Mouse (Mus musculus): Measurements from ENCODE around the gene Zfp112. TPM values are rescaled to one million over a fixed set of nuclear protein-coding genes. Genes with fewer than 3 reads are reported as not detected.

Gene Zfp112
- polyA plus RNA-seq, 1 experiment from 2014 or later = 3.9 TPM

GRCm38 (mm10) chr7:24133425-24133995 is 21.4 kb downstream of the Zfp112 start:
- H3K27ac ChIP-seq (replicated peaks) = peak overlapping the region; percentile 85
- WGBS = 19% methylated on average over 6 of the region's 6 CpGs
- no peaks in the 10 kb centered on the region for H3K27me3 ChIP-seq (ENCODE audit: low read depth, poor library complexity, severe bottlenecking)
- no peaks in the 10 kb centered on the region for H3K9me3 ChIP-seq (replicated peaks)
- H3K36me3 ChIP-seq = peaks cover 28% of the 10 kb centered on the region
- peak overlapping the region; percentile 82 for H3K4me3 ChIP-seq
- DNase-seq (ENCODE audit: low spot score) = no peak
- peaks cover 15% of the 10 kb centered on the region for H3K4me1 ChIP-seq

- WGBS = 4% methylated on average over 32 of the region's 32 CpGs
- DNase-seq (ENCODE audit: low spot score) = peak; percentile 84
- peaks cover 15% of the 10 kb centered on the region for H3K4me1 ChIP-seq
- no peaks in the 10 kb centered on the region for H3K9me3 ChIP-seq (replicated peaks)
- H3K27ac ChIP-seq (replicated peaks) = peak within 1 kb of the TSS; percentile 85
- peaks cover 35% of the 10 kb centered on the region for H3K36me3 ChIP-seq
- H3K27me3 ChIP-seq (ENCODE audit: low read depth, poor library complexity, severe bottlenecking) = no peaks in the 10 kb centered on the region
- peak within 1 kb of the TSS; percentile 82 for H3K4me3 ChIP-seq
Observed at GRCm38 (mm10) chr7:24133996-24134828, 22.1 kb downstream of the Zfp112 start, which contains the start of gene Zfp235. Zfp235 (plus strand) TSS chr7:24134169.

GRCm38 (mm10) chr7:24142566-24142965 is 30.5 kb downstream of the Zfp112 start:
- no peak for DNase-seq (ENCODE audit: low spot score)
- WGBS = 93% methylated on average over 6 of the region's 6 CpGs
- H3K36me3 ChIP-seq = peaks cover 51% of the 10 kb centered on the region

GRCm38 (mm10) chr7:24153272-24153671 is 41.2 kb downstream of the Zfp112 start:
- H3K4me1 ChIP-seq = no peaks in the 10 kb centered on the region
- no peaks in the 10 kb centered on the region for H3K27me3 ChIP-seq (ENCODE audit: low read depth, poor library complexity, severe bottlenecking)
- 18% methylated on average over 1 of the region's 1 CpGs for WGBS
- DNase-seq (ENCODE audit: low spot score) = no peak
- H3K36me3 ChIP-seq = no peaks in the 10 kb centered on the region
- 0 out of 2 replicates have a peak, but pooled peaks cover 4% of the 10 kb centered on the region for H3K9me3 ChIP-seq (replicated peaks)
- H3K4me3 ChIP-seq = no peak overlapping the region
- H3K27ac ChIP-seq (replicated peaks) = no peak overlapping the region

More at GRCm38 (mm10) chr7:24142566-24142965, 30.5 kb downstream of the Zfp112 start:
- Histone ChIP-seq H3K9me3 (replicated peaks) (peaks cover 23% of the 10 kb centered on the region), H3K27ac (replicated peaks) (no peak overlapping the region), H3K4me3 (no peak overlapping the region), H3K4me1 (no peaks in the 10 kb centered on the region), H3K27me3 (ENCODE audit: low read depth, poor library complexity, severe bottlenecking) (no peaks in the 10 kb centered on the region)

- DNase-seq (ENCODE audit: low spot score) = no peak
- 0 out of 2 replicates have a peak, but pooled peaks cover 5% of the 10 kb centered on the region for H3K9me3 ChIP-seq (replicated peaks)
- no peak overlapping the region for H3K4me3 ChIP-seq
- H3K27ac ChIP-seq (replicated peaks) = no peak overlapping the region
- WGBS = 74% methylated on average over 4 of the region's 4 CpGs
- peaks cover 7% of the 10 kb centered on the region; the same call in 1 of the 2 replicates for H3K4me1 ChIP-seq
- no peaks in the 10 kb centered on the region for H3K27me3 ChIP-seq (ENCODE audit: low read depth, poor library complexity, severe bottlenecking)
- H3K36me3 ChIP-seq = no peaks in the 10 kb centered on the region
Observed at GRCm38 (mm10) chr7:24172191-24172590, 60.1 kb downstream of the Zfp112 start.

GRCm38 (mm10) chr7:24174618-24175336 is 62.7 kb downstream of the Zfp112 start, which contains the start of gene Zfp114:
Zfp114 (plus strand) TSS chr7:24175060.
- Histone ChIP-seq H3K4me3 (peak within 1 kb of the TSS; percentile 64), H3K27ac (replicated peaks) (peak within 1 kb of the TSS; percentile 89), H3K36me3 (no peaks in the 10 kb centered on the region), H3K4me1 (peaks cover 7% of the 10 kb centered on the region; the same call in 1 of the 2 replicates), H3K27me3 (ENCODE audit: low read depth, poor library complexity, severe bottlenecking) (no peaks in the 10 kb centered on the region), H3K9me3 (replicated peaks) (0 out of 2 replicates have a peak, but pooled peaks cover 9% of the 10 kb centered on the region)
- whole genome bisulfite sequencing = 16% methylated on average over 23 of the region's 23 CpGs
- peak; percentile 83 for DNase-seq (ENCODE audit: low spot score)

- no peaks in the 10 kb centered on the region for H3K36me3 ChIP-seq
- no peaks in the 10 kb centered on the region for H3K27me3 ChIP-seq (ENCODE audit: low read depth, poor library complexity, severe bottlenecking)
- peaks cover 7% of the 10 kb centered on the region; the same call in 1 of the 2 replicates for H3K4me1 ChIP-seq
- H3K9me3 ChIP-seq (replicated peaks) = 0 out of 2 replicates have a peak, but pooled peaks cover 9% of the 10 kb centered on the region
- DNase-seq (ENCODE audit: low spot score) = no peak
- H3K4me3 ChIP-seq = peak overlapping the region; percentile 64
- peak overlapping the region; percentile 89 for H3K27ac ChIP-seq (replicated peaks)
- WGBS = 69% methylated on average over 6 of the region's 6 CpGs
Observed at GRCm38 (mm10) chr7:24175337-24175711, 63.2 kb downstream of the Zfp112 start.

Other genes starting within 250 kb of the Zfp112 start
- gene Vmn1r177, start 245.9 kb upstream of the Zfp112 start, polyA plus RNA-seq (2016; fragmentation: Nextera tagmentation; extraction: Ambion mirVana) = not detected in 2 replicates
- gene Vmn1r178, start 220.3 kb upstream of the Zfp112 start, polyA plus RNA-seq (2016; fragmentation: Nextera tagmentation; extraction: Ambion mirVana) = not detected in 2 replicates
- gene Vmn1r179, start 185.3 kb upstream of the Zfp112 start, polyA plus RNA-seq (2016; fragmentation: Nextera tagmentation; extraction: Ambion mirVana) = not detected in 2 replicates
- not detected in 2 replicates for gene Vmn1r180, start 161.7 kb upstream of the Zfp112 start, polyA plus RNA-seq (2016; fragmentation: Nextera tagmentation; extraction: Ambion mirVana)
- not detected in 2 replicates for gene Vmn1r181, start 137.7 kb upstream of the Zfp112 start, polyA plus RNA-seq (2016; fragmentation: Nextera tagmentation; extraction: Ambion mirVana)
- not detected in 2 replicates for gene V1rd19, start 110.6 kb upstream of the Zfp112 start, polyA plus RNA-seq (2016; fragmentation: Nextera tagmentation; extraction: Ambion mirVana)
- gene Vmn1r183, start 59.1 kb upstream of the Zfp112 start, polyA plus RNA-seq (2016; fragmentation: Nextera tagmentation; extraction: Ambion mirVana) = 0.01 TPM in 1 of 2 replicates, not detected in the other
- 28.4 and 31.7 TPM in 2 replicates for gene Zfp180, start 30.4 kb upstream of the Zfp112 start, polyA plus RNA-seq (2016; fragmentation: Nextera tagmentation; extraction: Ambion mirVana)
- 14.0 and 14.9 TPM in 2 replicates for gene Zfp235, start 21.9 kb downstream of the Zfp112 start, polyA plus RNA-seq (2016; fragmentation: Nextera tagmentation; extraction: Ambion mirVana)
- gene Zfp114, start 62.7 kb downstream of the Zfp112 start, polyA plus RNA-seq (2016; fragmentation: Nextera tagmentation; extraction: Ambion mirVana) = 5.2 and 5.4 TPM in 2 replicates
- 10.7 and 10.9 TPM in 2 replicates for gene Zfp111, start 99.1 kb downstream of the Zfp112 start, polyA plus RNA-seq (2016; fragmentation: Nextera tagmentation; extraction: Ambion mirVana)
- gene Zfp109, start 125.2 kb downstream of the Zfp112 start, polyA plus RNA-seq (2016; fragmentation: Nextera tagmentation; extraction: Ambion mirVana) = 5.1 and 5.7 TPM in 2 replicates
- 2.1 and 2.7 TPM in 2 replicates for gene Zfp108, start 142.5 kb downstream of the Zfp112 start, polyA plus RNA-seq (2016; fragmentation: Nextera tagmentation; extraction: Ambion mirVana)
- gene Zfp93, start 158.1 kb downstream of the Zfp112 start, polyA plus RNA-seq (2016; fragmentation: Nextera tagmentation; extraction: Ambion mirVana) = 6.2 and 7.4 TPM in 2 replicates
- 36.7 and 41.4 TPM in 2 replicates for gene Zfp61, start 188.9 kb downstream of the Zfp112 start, polyA plus RNA-seq (2016; fragmentation: Nextera tagmentation; extraction: Ambion mirVana)
- 13.7 and 15.5 TPM in 2 replicates for gene Zfp94, start 204.4 kb downstream of the Zfp112 start, polyA plus RNA-seq (2016; fragmentation: Nextera tagmentation; extraction: Ambion mirVana)
- gene Tescl, start 221.6 kb downstream of the Zfp112 start, polyA plus RNA-seq (2016; fragmentation: Nextera tagmentation; extraction: Ambion mirVana) = 0.14 and 0.26 TPM in 2 replicates
- not detected in 2 replicates for gene Lypd5, start 236.9 kb downstream of the Zfp112 start, polyA plus RNA-seq (2016; fragmentation: Nextera tagmentation; extraction: Ambion mirVana)